Mouse (Mus musculus) limb, embryonic 14.5 days (tissue): ENCODE data around the gene Nipa2. TPM values are rescaled to one million over a fixed set of nuclear protein-coding genes. Genes with fewer than 3 reads are reported as not detected.

Source experiments
- ATAC-seq: fragments of 200-750 bp; cut with Nextera tagmentation; 2 replicates; pipeline ENCODE4 v1.8.0; 2017; ENCODE audit warnings: low read depth, moderate number of reproducible peaks, moderate TSS enrichment; ENCODE audit not compliant: low FRiP score
- DNase-seq: peaks from one replicate; pipeline ENCODE4 v3.0.0-alpha.2; 2015; ENCODE audit warnings: low spot score
- H3K27ac ChIP-seq: fragments of 300-500 bp; sonication (generic); replicated peaks from 2 replicates; pipeline ENCODE4 v1.5.1; 2014; ENCODE audit warnings: low read depth, mild to moderate bottlenecking, low read length, moderate library complexity, mixed read lengths
- H3K27me3 ChIP-seq: fragments of 300-500 bp; sonication (generic); 2 replicates; pipeline ENCODE4 v1.6.1; 2014; ENCODE audit warnings: low read length, mixed read lengths; ENCODE audit not compliant: control insufficient read depth, insufficient read depth
- H3K36me3 ChIP-seq: fragments of 300-500 bp; sonication (generic); 2 replicates; pipeline ENCODE4 v1.6.1; 2014; ENCODE audit warnings: mild to moderate bottlenecking, low read length, moderate library complexity, mixed read lengths; ENCODE audit not compliant: control insufficient read depth, insufficient read depth
- H3K4me1 ChIP-seq: fragments of 300-500 bp; sonication (generic); 2 replicates; pipeline ENCODE4 v1.6.1; 2014; ENCODE audit warnings: antibody characterized with exemption, low read length, mixed read lengths; ENCODE audit not compliant: control insufficient read depth, insufficient read depth
- H3K4me2 ChIP-seq: fragments of 300-500 bp; sonication (generic); replicated peaks from 2 replicates; pipeline ENCODE4 v1.6.1; 2014; ENCODE audit warnings: low read depth, mild to moderate bottlenecking, low read length, moderate library complexity; ENCODE audit not compliant: severe bottlenecking
- H3K4me3 ChIP-seq: fragments of 300-500 bp; sonication (generic); replicated peaks from 2 replicates; pipeline ENCODE4 v1.5.1; 2014; ENCODE audit warnings: low read length
- H3K9ac ChIP-seq: fragments of 300-500 bp; sonication (generic); 2 replicates; pipeline ENCODE4 v1.6.1; 2014; ENCODE audit warnings: mild to moderate bottlenecking, low read depth, low read length, moderate library complexity; ENCODE audit not compliant: severe bottlenecking
- H3K9me3 ChIP-seq: fragments of 300-500 bp; sonication (generic); 2 replicates; pipeline ENCODE4 v1.6.1; 2016; ENCODE audit warnings: low read length; ENCODE audit not compliant: control insufficient read depth
- POLR2A ChIP-seq: fragments of 200-500 bp; IDR thresholded peaks from 2 replicates; pipeline ENCODE4 v1.8.0; 2012; ENCODE audit warnings: inconsistent platforms, mild to moderate bottlenecking, moderate library complexity, borderline replicate concordance; ENCODE audit not compliant: insufficient read depth, insufficient read length; ENCODE audit errors: extremely low read depth
- WGBS: fragments of 180-500 bp; shearing (Covaris S2); extraction: QIAGEN DNeasy Blood & Tissue Kit; methylation state at CpG from one replicate; pipeline ENCODE4 v1.1.7; 2014; 5-methylcytosine and 5-hydroxymethylcytosine counted together
- polyA plus RNA-seq, 2 experiments: library from polyadenylated mRNA; depleted of rRNA in 1 of 2; stranded (reverse) in 1 of 2; unstranded in 1 of 2; fragments of >200 nt; fragmentation: Nextera tagmentation in 1 of 2; extraction: Ambion mirVana in 1 of 2; gene quantifications; 2 replicates each; pipeline versions ENCODE4 v1.2.1 to v1.2.3; 2012 to 2014

Nipa2 gene
- polyA plus RNA-seq, 2 experiments, result 24.4 to 50.0 TPM

DNA sequence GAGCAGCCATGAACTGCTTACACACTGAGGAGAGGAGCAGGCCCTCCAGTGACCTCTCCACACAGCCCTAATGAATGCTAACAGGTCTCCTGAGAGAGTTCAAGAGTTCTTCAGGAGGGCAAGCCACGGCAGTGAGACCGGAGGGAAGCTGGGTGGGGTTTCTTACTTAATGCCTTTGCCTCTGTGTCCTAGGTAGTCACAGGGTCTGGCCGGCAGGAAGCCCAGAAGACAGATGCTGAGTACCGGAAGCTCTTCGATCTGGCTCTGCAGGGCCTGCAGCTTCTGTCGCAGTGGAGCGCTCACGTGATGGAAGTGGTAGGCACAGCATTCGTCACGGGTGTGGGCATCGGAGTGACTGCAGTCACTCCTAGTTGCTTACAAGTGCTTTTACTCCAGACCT, 70.5 kb downstream of the Nipa2 start:
- 83% methylated on average over 11 of the region's 11 CpGs for WGBS
- DNase-seq (no peak), ATAC-seq (no peak)
- Histone ChIP-seq H3K9me3 (no peaks in the 10 kb centered on the region), H3K27ac (no peak overlapping the region), H3K4me3 (no peak overlapping the region), H3K27me3 (no peaks in the 10 kb centered on the region), H3K9ac (no peak overlapping the region), H3K36me3 (peaks cover 68% of the 10 kb centered on the region), H3K4me1 (no peaks in the 10 kb centered on the region), H3K4me2 (no peak overlapping the region)
- TF ChIP-seq POLR2A, result no peak

DNA sequence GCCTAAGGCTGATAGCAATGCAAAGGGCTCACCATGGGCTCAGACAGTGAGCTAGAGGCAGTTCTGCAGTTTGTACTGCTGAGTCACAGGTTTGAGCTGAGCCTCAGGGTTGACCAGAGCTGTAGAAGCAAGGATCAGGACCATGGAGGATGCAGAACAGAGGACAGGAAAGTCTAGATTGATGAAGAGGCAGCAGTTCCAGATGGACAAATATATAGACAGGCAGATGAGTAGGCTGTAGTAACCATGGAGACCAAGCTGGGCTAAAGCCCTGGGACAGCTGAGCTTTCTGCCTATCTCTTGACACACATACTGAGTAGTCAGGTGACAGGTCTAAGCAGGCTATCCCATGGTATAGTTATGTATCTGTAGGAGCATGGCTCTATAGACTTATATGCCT, 71.5 kb downstream of the Nipa2 start:
- peaks cover 63% of the 10 kb centered on the region for H3K36me3 ChIP-seq
- H3K27me3 ChIP-seq, result no peaks in the 10 kb centered on the region

DNA sequence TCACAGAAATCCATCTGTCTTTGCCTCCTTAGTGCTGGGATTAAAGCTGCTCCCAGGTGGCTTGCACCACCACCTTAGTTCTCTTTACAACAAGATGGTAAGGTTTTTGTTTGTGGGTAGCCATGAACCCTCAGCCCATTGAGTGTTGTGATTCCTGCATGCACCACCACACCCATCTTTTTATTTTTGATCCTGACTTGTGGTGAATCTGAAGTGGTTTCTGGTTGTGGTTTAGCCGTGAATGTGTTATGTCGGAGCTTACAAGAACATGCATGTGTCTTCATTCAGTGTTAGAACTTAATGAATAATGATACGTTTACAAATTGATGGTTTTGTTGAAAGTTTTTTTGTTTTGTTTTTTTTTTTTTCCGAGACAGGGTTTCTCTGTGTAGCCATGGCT, 72.3 kb downstream of the Nipa2 start:
- TF ChIP-seq POLR2A, result no peak
- Histone ChIP-seq H3K9me3 (no peaks in the 10 kb centered on the region), H3K4me2 (no peak overlapping the region), H3K4me1 (no peaks in the 10 kb centered on the region), H3K9ac (no peak overlapping the region), H3K4me3 (no peak overlapping the region), H3K27ac (no peak overlapping the region), H3K36me3 (peaks cover 62% of the 10 kb centered on the region), H3K27me3 (no peaks in the 10 kb centered on the region)
- DNase-seq (no peak), ATAC-seq (no peak)
- 91% methylated on average over 4 of the region's 4 CpGs for WGBS

More for the DNA sequence above, 71.5 kb downstream of the Nipa2 start:
- Histone ChIP-seq H3K4me2 (no peak overlapping the region), H3K27ac (no peak overlapping the region), H3K9me3 (no peaks in the 10 kb centered on the region), H3K4me1 (no peaks in the 10 kb centered on the region), H3K4me3 (no peak overlapping the region), H3K9ac (no peak overlapping the region)
- ATAC-seq (no peak), DNase-seq (no peak)
- TF ChIP-seq POLR2A, result no peak

DNA sequence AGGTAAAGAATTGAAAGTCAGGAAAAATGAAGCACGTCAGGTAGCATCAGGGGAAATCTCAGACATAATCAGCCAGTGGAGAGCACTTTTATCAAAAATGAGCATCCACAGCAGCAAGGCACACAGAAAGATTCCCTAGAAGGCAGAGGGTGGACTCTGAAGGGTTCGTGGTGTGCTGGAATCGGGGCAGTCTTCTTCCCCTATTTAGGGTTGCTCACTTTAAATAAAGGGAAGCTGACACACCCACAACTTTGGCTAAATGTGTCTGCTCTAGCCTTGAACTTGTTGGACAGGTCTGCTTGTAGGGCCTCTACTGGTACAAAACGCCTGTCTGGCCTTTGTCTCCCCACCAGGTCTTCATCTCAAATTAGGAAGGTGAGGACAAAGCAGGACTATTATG, 73.7 kb downstream of the Nipa2 start:
- WGBS, result 91% methylated on average over 4 of the region's 4 CpGs
- ATAC-seq (no peak), DNase-seq (no peak)
- H3K9ac ChIP-seq, result no peak overlapping the region
- H3K27ac ChIP-seq, result no peak overlapping the region
- no peaks in the 10 kb centered on the region for H3K27me3 ChIP-seq
- TF ChIP-seq POLR2A, result no peak
- no peaks in the 10 kb centered on the region for H3K4me1 ChIP-seq
- H3K36me3 ChIP-seq, result peaks cover 62% of the 10 kb centered on the region
- no peak overlapping the region for H3K4me3 ChIP-seq
- H3K9me3 ChIP-seq, result no peaks in the 10 kb centered on the region
- no peak overlapping the region for H3K4me2 ChIP-seq

Other genes with a start within 250 kb of the Nipa2 start
- 0.34 and 0.55 TPM in 2 replicates for gene Siglech, start 194.3 kb downstream of the Nipa2 start, polyA plus RNA-seq (2012; rRNA removed)
- gene Siglech, start 194.3 kb downstream of the Nipa2 start, polyA plus RNA-seq (2014; fragmentation: Nextera tagmentation; extraction: Ambion mirVana), result 0.43 and 0.50 TPM in 2 replicates
- gene Tubgcp5, start 168.3 kb downstream of the Nipa2 start, polyA plus RNA-seq (2012; rRNA removed), result 22.0 and 26.4 TPM in 2 replicates
- gene Tubgcp5, start 168.3 kb downstream of the Nipa2 start, polyA plus RNA-seq (2014; fragmentation: Nextera tagmentation; extraction: Ambion mirVana), result 33.1 and 34.0 TPM in 2 replicates
- gene Cyfip1, start 120.7 kb downstream of the Nipa2 start, polyA plus RNA-seq (2012; rRNA removed), result 53.2 and 55.6 TPM in 2 replicates
- 115 and 127 TPM in 2 replicates for gene Cyfip1, start 120.7 kb downstream of the Nipa2 start, polyA plus RNA-seq (2014; fragmentation: Nextera tagmentation; extraction: Ambion mirVana)
- gene Nipa1, start 57.5 kb upstream of the Nipa2 start, polyA plus RNA-seq (2012; rRNA removed), result 7.1 and 8.4 TPM in 2 replicates
- 7.3 and 8.4 TPM in 2 replicates for gene Nipa1, start 57.5 kb upstream of the Nipa2 start, polyA plus RNA-seq (2014; fragmentation: Nextera tagmentation; extraction: Ambion mirVana)
- gene Herc2, start 87.7 kb upstream of the Nipa2 start, polyA plus RNA-seq (2012; rRNA removed), result 15.9 and 24.5 TPM in 2 replicates
- 28.3 and 30.6 TPM in 2 replicates for gene Herc2, start 87.7 kb upstream of the Nipa2 start, polyA plus RNA-seq (2014; fragmentation: Nextera tagmentation; extraction: Ambion mirVana)